Mouse (Mus musculus) embryonic facial prominence, embryonic 11.5 days (tissue): ENCODE data around the gene Pik3r3. TPM values are rescaled to one million over a fixed set of nuclear protein-coding genes. Genes with fewer than 3 reads are reported as not detected.
"Not testable (repeated sequence)": the region's sequence is repeated elsewhere in the genome, so short reads cannot be mapped to it uniquely, and the experiment has no call there.

Experiments used
- ATAC-seq: fragments of 200-750 bp; cut with Nextera tagmentation; replicated peaks from 2 replicates; pipeline ENCODE4 v1.8.0; 2017; ENCODE audit warnings: low read depth; ENCODE audit not compliant: insufficient number of reproducible peaks, low FRiP score, low TSS enrichment
- DNase-seq: peaks from one replicate; pipeline ENCODE4 v3.0.0-alpha.2; 2015; ENCODE audit warnings: low spot score
- H3K27ac ChIP-seq: fragments of 300-500 bp; sonication (generic); replicated peaks from 2 replicates; pipeline ENCODE4 v1.5.1; 2014; ENCODE audit warnings: mild to moderate bottlenecking, low read depth, low read length, control low read depth
- H3K27me3 ChIP-seq: fragments of 300-500 bp; sonication (generic); 2 replicates; pipeline ENCODE4 v1.6.1; 2014; ENCODE audit warnings: mild to moderate bottlenecking, low read length, moderate library complexity, mixed read lengths; ENCODE audit not compliant: control insufficient read depth, insufficient read depth
- H3K36me3 ChIP-seq: fragments of 300-500 bp; sonication (generic); replicated peaks from 2 replicates; pipeline ENCODE4 v1.6.1; 2014; ENCODE audit warnings: low read depth, mild to moderate bottlenecking, low read length, moderate library complexity, mixed read lengths; ENCODE audit not compliant: control insufficient read depth, insufficient read depth
- H3K4me1 ChIP-seq: fragments of 300-500 bp; sonication (generic); 2 replicates; pipeline ENCODE4 v1.6.1; 2014; ENCODE audit warnings: low read length, mixed read lengths; ENCODE audit not compliant: control insufficient read depth, insufficient read depth
- H3K4me2 ChIP-seq: fragments of 300-500 bp; sonication (generic); 2 replicates; pipeline ENCODE4 v1.6.1; 2014; ENCODE audit warnings: low read depth, mild to moderate bottlenecking, control low read depth, low read length, moderate library complexity
- H3K4me3 ChIP-seq: fragments of 300-500 bp; sonication (generic); 2 replicates; pipeline ENCODE4 v1.5.1; 2014; ENCODE audit warnings: low read depth, low read length, control low read depth
- H3K9ac ChIP-seq: fragments of 300-500 bp; sonication (generic); replicated peaks from 2 replicates; pipeline ENCODE4 v1.6.1; 2014; ENCODE audit warnings: mild to moderate bottlenecking, control low read depth, low read length
- H3K9me3 ChIP-seq: fragments of 300-500 bp; sonication (generic); replicated peaks from 2 replicates; pipeline ENCODE4 v1.6.1; 2016; ENCODE audit warnings: mild to moderate bottlenecking, low read length, inconsistent platforms, mixed read lengths; ENCODE audit not compliant: control insufficient read depth
- WGBS: fragments of 180-500 bp; shearing (Covaris S2); extraction: QIAGEN DNeasy Blood & Tissue Kit; methylation state at CpG from one replicate; pipeline ENCODE4 v1.1.7; 2014; 5-methylcytosine and 5-hydroxymethylcytosine counted together
- polyA plus RNA-seq: library from polyadenylated mRNA; unstranded; fragments of >200 nt; fragmentation: Nextera tagmentation; extraction: Ambion mirVana; gene quantifications from 2 replicates; pipeline ENCODE4 v1.2.1, GENCODE M21; 2014

Pik3r3 gene
- polyA plus RNA-seq, 1 experiment from 2014 or later, result 50.5 TPM

DNA sequence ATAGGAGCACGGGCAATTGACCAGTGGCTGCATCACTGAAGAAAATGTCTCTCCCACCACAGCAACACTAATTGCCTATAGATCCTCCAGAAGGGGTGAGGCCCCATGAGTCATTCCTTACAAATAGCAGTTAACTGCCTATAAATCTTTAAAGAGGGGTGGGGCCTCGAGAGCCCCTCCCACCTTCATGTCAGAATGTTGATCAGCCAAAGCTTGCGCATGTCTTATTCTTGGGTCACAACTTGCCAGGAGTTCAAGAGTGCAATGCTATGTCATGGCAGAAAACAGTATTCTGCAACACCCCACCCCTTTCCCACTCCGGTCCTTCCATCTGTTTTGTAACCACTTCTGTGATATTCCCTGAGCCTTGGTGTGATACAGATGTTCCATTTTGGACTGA lies 14.9 kb upstream of the Pik3r3 start:
- WGBS, result 88% methylated on average over 4 of the region's 4 CpGs
- ATAC-seq, result no peak
- H3K4me2 ChIP-seq, result no peak overlapping the region

DNA sequence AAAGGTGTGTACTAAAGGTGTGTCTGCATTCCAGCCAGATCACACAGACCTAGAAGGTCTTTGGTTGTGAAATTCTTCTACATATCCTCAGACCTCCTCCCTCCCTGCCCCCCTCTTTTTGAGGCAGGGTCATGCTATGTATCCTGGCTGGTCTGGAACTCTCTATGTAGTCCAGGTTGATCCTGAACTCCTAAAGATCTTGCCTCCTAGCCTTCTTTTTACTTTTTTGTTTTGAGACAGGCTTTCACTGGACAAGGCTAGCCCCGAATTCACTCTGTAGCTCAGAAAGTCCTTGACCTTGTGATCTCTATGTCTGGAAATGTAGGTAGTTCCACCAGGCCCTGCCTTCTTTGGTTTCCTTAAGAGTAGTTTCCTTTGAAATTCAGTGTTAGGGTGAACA lies 12.5 kb upstream of the Pik3r3 start:
- Histone ChIP-seq H3K4me1 (no peaks in the 10 kb centered on the region), H3K27me3 (no peaks in the 10 kb centered on the region), H3K27ac (no peak overlapping the region), H3K9me3 (no peaks in the 10 kb centered on the region), H3K4me3 (no peak overlapping the region), H3K4me2 (no peak overlapping the region), H3K9ac (no peak overlapping the region), H3K36me3 (no peaks in the 10 kb centered on the region)
- no peak for DNase-seq
- WGBS, result 76% methylated on average over 1 of the region's 1 CpGs
- ATAC-seq, result no peak

More for the DNA sequence above, 14.9 kb upstream of the Pik3r3 start:
- Histone ChIP-seq H3K4me3 (no peak overlapping the region), H3K4me1 (no peaks in the 10 kb centered on the region), H3K36me3 (no peaks in the 10 kb centered on the region), H3K27me3 (no peaks in the 10 kb centered on the region), H3K27ac (no peak overlapping the region), H3K9ac (no peak overlapping the region), H3K9me3 (no peaks in the 10 kb centered on the region)
- DNase-seq, result no peak

DNA sequence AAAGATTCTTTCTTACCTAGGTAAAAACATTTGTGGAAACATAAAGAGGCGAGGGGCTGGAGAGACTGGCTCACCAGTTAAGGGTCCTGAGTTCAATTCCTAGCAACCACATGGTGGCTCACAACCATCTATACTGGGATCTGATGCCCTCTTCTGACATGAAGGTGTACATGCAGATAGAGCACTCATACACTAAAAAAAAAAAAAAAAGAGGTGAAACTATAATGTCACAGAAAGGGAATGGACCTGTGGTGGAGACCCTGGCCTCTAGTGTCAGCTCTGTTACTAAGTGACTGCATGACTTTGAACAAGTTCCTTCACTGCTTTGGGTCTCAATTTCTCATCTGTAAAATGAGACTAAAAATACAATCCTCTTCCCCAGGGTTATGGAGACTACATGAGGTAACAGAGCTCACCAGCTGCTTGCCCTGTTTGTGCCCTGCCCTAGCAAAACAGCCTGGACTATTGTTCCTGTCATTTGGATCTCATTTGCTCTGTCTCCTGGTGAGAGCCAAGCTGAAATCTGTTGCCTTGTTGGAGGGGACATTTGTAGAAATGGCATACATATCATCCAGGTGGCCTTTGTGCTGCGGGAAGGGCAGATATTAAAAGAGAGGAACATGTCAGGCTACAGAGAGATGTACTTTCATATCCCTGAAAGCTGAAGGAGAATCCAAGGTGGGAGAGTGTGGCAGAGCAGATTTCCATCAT lies 5.4 kb upstream of the Pik3r3 start:
- Histone ChIP-seq H3K9me3 (no peaks in the 10 kb centered on the region), H3K9ac (no peak overlapping the region), H3K4me3 (no peak overlapping the region), H3K27me3 (no peaks in the 10 kb centered on the region), H3K4me1 (no peaks in the 10 kb centered on the region), H3K36me3 (no peaks in the 10 kb centered on the region), H3K4me2 (no peak overlapping the region), H3K27ac (no peak overlapping the region)
- WGBS, result 88% methylated on average over 2 of the region's 2 CpGs
- DNase-seq (no peak), ATAC-seq (no peak)

DNA sequence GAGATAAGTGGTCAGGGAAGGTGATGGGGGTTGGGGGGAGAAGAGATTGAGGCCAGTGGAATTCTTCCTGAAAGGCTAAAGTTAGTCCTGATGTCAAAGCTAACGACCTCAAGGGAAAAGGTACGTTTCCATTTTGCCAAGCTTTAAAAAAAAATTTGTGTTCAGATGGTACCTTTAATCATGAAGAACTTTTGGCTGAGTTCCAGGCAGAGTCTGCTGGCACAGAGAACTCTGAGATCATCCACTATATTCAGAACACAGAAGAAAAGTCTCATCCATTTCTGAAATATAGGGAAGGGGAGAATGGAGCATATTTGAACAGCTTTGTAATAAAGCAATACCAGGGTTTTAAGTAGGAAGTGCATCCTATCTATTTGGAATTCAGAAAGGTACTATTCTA lies 4.4 kb upstream of the Pik3r3 start:
- 54% methylated on average over 2 of the region's 2 CpGs for WGBS
- H3K4me3 ChIP-seq, result no peak overlapping the region
- H3K4me1 ChIP-seq, result no peaks in the 10 kb centered on the region
- no peaks in the 10 kb centered on the region for H3K9me3 ChIP-seq
- DNase-seq, result no peak
- no peak overlapping the region for H3K9ac ChIP-seq
- no peak overlapping the region for H3K27ac ChIP-seq
- H3K27me3 ChIP-seq, result no peaks in the 10 kb centered on the region
- H3K4me2 ChIP-seq, result no peak overlapping the region
- no peaks in the 10 kb centered on the region for H3K36me3 ChIP-seq
- no peak for ATAC-seq

DNA sequence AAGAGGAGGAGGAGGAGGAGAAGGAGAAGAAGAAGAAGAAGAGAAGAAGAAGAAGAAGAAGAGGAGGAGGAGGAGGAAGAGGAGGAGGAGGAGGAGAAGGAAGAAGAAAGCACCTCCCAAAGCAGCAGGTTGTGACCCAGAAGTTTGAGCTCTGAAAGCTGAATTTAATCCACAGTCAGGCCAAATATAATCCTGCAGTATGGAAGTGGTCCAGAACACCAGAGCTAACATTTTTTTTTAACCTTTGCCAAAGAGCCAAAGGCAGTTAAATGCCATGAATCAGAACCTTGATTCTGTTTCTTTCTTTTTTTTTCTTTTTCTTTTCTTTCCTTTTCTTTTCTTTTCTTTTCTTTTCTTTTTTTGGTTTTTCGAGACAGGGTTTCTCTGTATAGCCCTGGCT lies 3.8 kb upstream of the Pik3r3 start:
- H3K4me2 ChIP-seq, H3K36me3 ChIP-seq, ATAC-seq, H3K9ac ChIP-seq, H3K4me3 ChIP-seq, DNase-seq, H3K27ac ChIP-seq, H3K4me1 ChIP-seq, H3K27me3 ChIP-seq, H3K9me3 ChIP-seq: not testable (repeated sequence)
- WGBS, result 93% methylated on average over 1 of the region's 1 CpGs

DNA sequence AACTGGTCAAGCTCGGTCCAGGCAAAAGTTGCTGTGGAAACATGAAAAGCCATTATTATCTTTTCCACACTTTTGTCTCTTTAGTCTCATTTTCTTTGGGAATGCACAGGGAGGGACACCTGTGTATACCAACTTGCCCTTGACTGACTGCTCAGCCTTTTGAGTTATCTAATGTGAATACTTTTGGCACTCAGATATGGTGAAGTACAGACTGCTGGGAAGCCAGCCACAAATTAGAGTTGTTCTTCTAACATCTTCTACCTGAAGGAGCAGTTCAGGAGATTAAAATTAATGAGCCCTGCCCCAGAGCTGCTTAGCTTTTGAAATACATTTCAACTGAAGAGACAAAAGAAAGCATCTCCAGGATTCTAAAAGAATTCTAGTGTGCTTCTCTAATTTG lies 2.4 kb upstream of the Pik3r3 start:
- Histone ChIP-seq H3K27ac (no peak overlapping the region), H3K4me3 (no peak overlapping the region), H3K27me3 (no peaks in the 10 kb centered on the region), H3K36me3 (no peaks in the 10 kb centered on the region), H3K4me1 (no peaks in the 10 kb centered on the region), H3K9me3 (no peaks in the 10 kb centered on the region), H3K4me2 (no peak overlapping the region), H3K9ac (no peak overlapping the region)
- ATAC-seq (no peak), DNase-seq (no peak)
- WGBS, result 86% methylated on average over 1 of the region's 1 CpGs

DNA sequence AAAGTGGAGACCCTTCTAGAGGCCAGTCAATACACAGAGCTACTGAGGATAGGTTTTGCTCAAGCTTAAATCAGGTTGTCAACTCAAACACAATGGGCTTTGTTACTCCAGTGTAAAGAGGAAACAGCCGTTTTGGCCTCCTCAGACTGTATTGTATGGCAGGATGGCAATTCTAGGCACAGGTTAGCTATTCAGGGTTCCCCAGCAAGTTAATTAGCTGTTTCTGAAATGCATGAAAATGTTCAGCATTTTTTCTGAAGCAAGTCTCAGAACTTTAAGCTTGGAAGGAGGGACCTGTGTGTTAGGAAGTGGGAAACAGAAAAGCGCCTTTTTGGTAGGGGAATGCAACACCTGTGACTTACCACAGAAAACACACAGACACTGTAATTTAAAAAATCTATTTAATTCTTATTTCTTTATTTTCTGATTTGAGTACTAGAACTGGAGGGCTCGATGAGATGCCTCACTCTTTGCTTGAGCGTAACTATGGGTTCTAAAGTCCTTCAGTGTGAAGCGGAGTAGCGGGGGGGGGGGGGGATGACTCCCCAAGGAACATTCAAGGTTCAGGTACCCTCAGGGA lies 1.3 kb upstream of the Pik3r3 start:
- 4% methylated on average over 6 of the region's 6 CpGs for WGBS
- ATAC-seq (no peak), DNase-seq (peak; percentile 50)
- no peaks in the 10 kb centered on the region for H3K27me3 ChIP-seq
- H3K27ac ChIP-seq, result peak overlapping the region; percentile 99
- no peaks in the 10 kb centered on the region for H3K9me3 ChIP-seq
- H3K36me3 ChIP-seq, result no peaks in the 10 kb centered on the region
- peak overlapping the region; percentile 97 for H3K9ac ChIP-seq
- peak overlapping the region; percentile 61 for H3K4me2 ChIP-seq
- H3K4me3 ChIP-seq, result peak overlapping the region; percentile 61
- no peaks in the 10 kb centered on the region for H3K4me1 ChIP-seq

DNA sequence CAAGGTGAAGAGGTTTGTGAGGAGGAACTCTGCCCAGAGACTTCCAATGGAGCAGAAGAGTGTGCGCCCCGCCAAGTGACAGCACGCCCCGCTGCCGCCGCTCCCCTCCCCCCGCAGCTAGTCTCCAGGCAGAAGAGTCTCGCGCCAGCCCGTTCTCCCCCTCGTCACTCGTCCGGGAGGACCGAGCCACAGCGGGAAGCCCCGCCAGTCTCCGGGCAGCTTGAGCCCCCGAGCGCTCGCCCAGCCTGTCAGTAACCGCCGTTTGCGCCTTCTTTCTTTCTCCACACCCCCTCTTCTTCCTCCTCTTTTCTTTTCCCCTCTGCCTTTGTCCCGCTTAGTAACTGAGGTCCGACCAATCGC lies 658 bp upstream of the Pik3r3 start:
- Histone ChIP-seq H3K9me3 (no peaks in the 10 kb centered on the region), H3K9ac (peak overlapping the region; percentile 97), H3K36me3 (no peaks in the 10 kb centered on the region), H3K27ac (peak overlapping the region; percentile 99), H3K27me3 (no peaks in the 10 kb centered on the region), H3K4me1 (no peaks in the 10 kb centered on the region), H3K4me3 (peak overlapping the region; percentile 61), H3K4me2 (peak overlapping the region; percentile 61)
- no peak for DNase-seq
- 0% methylated on average over 26 of the region's 26 CpGs for WGBS
- ATAC-seq, result no peak
